Mouse (Mus musculus) small intestine, adult 2 months (tissue): Measurements from ENCODE around the gene Gm13420. TPM values are rescaled to one million over a fixed set of nuclear protein-coding genes. Genes with fewer than 3 reads are reported as not detected.

Experiments used
- H3K27ac ChIP-seq: fragments of 200-500 bp; 2 replicates; pipeline ENCODE4 v1.5.1; 2012; ENCODE audit warnings: low read depth, low read length, control low read depth, inconsistent platforms; ENCODE audit not compliant: insufficient read depth
- H3K27me3 ChIP-seq: fragments of 200-500 bp; 2 replicates; pipeline ENCODE4 v1.6.1; 2012; ENCODE audit warnings: mild to moderate bottlenecking, moderate library complexity, low read length, inconsistent platforms; ENCODE audit not compliant: control insufficient read depth, insufficient read depth
- H3K36me3 ChIP-seq: fragments of 200-500 bp; 2 replicates; pipeline ENCODE4 v1.6.1; 2012; ENCODE audit warnings: mild to moderate bottlenecking, low read length, control low read depth, inconsistent platforms; ENCODE audit not compliant: control insufficient read depth, insufficient read depth
- H3K4me1 ChIP-seq: fragments of 200-500 bp; 2 replicates; pipeline ENCODE4 v1.6.1; 2012; ENCODE audit warnings: low read length, inconsistent platforms, mixed read lengths; ENCODE audit not compliant: control insufficient read depth, insufficient read depth, insufficient read length
- H3K4me3 ChIP-seq: fragments of 200-500 bp; 2 replicates; pipeline ENCODE4 v1.5.1; 2012; ENCODE audit warnings: low read depth, mild to moderate bottlenecking, control low read depth, inconsistent platforms, low read length, moderate library complexity
- CTCF ChIP-seq: fragments of 200-500 bp; IDR thresholded peaks from 2 replicates; pipeline ENCODE4 v1.5.1; 2012; ENCODE audit warnings: low read depth, mild to moderate bottlenecking, control low read depth, inconsistent platforms, low read length, moderate library complexity, mixed read lengths; ENCODE audit not compliant: insufficient replicate concordance, insufficient read length; ENCODE audit errors: extremely low read depth
- POLR2A ChIP-seq: fragments of 200-500 bp; IDR thresholded peaks from 2 replicates; pipeline ENCODE4 v1.6.1; 2012; ENCODE audit warnings: low read depth, mild to moderate bottlenecking, control low read depth, inconsistent platforms, low read length, moderate library complexity
- WGBS: fragments of 180-500 bp; shearing (Covaris S2); methylation state at CpG from one replicate; pipeline ENCODE4 v1.1.7; 2018; 5-methylcytosine and 5-hydroxymethylcytosine counted together
- polyA plus RNA-seq: library from polyadenylated mRNA; depleted of rRNA; stranded (reverse); fragments of >200 nt; gene quantifications from 2 replicates; pipeline ENCODE4 v1.2.3, GENCODE M21; 2012

Gm13420 gene
- polyA plus RNA-seq, 1 experiment = 0.81 TPM

DNA sequence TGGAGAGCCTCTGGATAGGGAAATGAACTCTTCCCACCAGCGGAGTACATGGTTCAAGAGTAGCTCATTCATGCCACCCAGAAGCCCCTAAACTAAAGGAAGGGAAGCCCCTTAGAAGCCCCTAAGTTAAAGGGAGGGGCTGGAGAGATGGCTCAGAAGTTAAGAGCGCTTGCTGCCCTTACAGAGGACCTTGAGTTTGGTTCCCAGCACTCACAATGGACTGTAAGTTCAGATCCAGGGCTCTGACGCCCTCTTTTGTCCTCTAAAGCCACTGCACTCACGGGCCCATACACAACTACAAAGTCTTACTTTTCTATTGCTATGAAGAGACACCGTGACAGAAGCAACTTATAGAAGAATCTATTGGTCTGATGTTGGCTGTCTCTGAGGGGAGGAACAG lies 912 bp upstream of the Gm13420 start:
- no peak overlapping the region for H3K4me3 ChIP-seq
- WGBS = 95% methylated on average over 5 of the region's 5 CpGs
- peaks cover 22% of the 10 kb centered on the region for H3K27me3 ChIP-seq
- TF ChIP-seq POLR2A (no peak), CTCF (no peak)
- H3K36me3 ChIP-seq = no peaks in the 10 kb centered on the region
- no peak overlapping the region for H3K27ac ChIP-seq
- peaks cover 6% of the 10 kb centered on the region for H3K4me1 ChIP-seq

DNA sequence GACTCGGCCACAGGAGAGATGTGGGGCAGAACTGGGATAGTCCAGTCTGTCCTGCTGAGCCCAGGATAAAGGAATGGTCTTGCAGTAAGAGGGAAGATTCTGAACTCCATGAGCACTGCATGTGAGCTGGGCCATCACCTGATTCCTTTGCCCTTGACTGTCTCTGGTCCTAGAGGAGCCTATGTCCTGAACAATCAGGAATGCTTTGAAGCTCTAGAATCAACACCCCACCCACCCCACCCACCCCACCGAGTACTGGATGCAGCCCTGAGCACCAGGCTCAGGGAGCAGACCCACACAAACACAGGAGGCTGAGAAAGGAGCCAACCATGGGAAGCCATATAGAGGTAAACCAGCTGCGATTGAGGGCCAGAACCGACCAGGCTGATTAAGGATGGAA lies 3.0 kb downstream of the Gm13420 start:
- Histone ChIP-seq H3K27me3 (peaks cover 27% of the 10 kb centered on the region), H3K4me1 (peaks cover 6% of the 10 kb centered on the region), H3K36me3 (no peaks in the 10 kb centered on the region), H3K27ac (no peak overlapping the region), H3K4me3 (no peak overlapping the region)
- 76% methylated on average over 4 of the region's 4 CpGs for WGBS
- no peak for TF ChIP-seq CTCF
- no peak for TF ChIP-seq POLR2A

DNA sequence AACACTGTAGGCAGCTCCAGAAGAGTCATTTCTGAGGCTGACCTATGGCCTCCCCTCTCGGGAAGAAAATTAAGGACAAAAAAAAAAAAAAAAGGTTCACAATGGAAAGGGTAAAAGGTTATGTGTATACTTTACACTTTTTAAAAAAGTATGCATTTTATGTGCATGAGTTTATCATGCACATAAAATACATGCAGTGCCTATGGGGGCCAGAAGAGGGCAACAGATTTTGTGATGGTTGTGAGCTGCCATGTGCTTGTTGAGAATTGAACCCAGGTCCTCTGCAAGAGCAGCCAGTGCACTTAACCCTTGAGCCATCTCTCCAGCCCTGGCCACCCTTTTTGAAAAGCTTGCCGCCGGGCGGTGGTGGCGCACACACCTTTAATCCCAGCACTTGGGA lies 3.6 kb downstream of the Gm13420 start:
- TF ChIP-seq CTCF (no peak), POLR2A (no peak)
- WGBS = 75% methylated on average over 5 of the region's 5 CpGs
- H3K27me3 ChIP-seq = peaks cover 27% of the 10 kb centered on the region
- peaks cover 6% of the 10 kb centered on the region for H3K4me1 ChIP-seq
- no peaks in the 10 kb centered on the region for H3K36me3 ChIP-seq
- no peak overlapping the region for H3K27ac ChIP-seq
- no peak overlapping the region for H3K4me3 ChIP-seq

DNA sequence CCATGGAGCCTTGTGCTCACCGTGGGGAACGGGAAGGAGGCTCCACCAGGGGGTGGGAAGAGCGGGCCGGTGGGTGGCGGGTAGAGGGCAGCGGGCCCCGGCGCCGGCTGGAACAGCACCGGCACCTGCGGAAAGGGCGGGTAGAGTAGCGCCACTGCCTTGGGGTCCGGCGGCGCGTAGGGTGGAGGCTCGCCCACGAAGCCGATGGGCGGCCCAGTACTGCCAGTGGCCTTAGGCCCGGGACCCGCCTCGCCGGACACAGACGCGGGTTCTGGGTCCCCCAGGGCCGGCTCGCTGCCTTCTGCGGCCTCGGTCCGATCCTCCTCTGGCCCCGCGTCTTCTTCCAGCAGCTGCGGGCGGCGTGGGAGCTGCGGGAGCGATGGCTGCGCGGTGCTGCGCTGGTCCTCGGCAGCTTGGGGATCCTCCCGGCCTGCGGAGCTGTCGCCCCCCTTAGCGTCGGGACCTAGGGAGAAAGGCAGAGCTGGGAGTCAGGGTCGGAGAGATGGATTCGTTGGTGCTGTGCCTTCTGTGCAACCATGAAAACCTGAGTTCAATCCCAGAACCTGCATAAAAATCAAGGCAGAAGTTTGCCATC lies 4.2 kb downstream of the Gm13420 start:
- Histone ChIP-seq H3K27ac (no peak overlapping the region), H3K4me3 (no peak overlapping the region; the same call in 1 of the 2 replicates), H3K27me3 (peaks cover 24% of the 10 kb centered on the region), H3K4me1 (peaks cover 6% of the 10 kb centered on the region), H3K36me3 (no peaks in the 10 kb centered on the region)
- no peak for TF ChIP-seq CTCF
- 39% methylated on average over 50 of the region's 50 CpGs for WGBS

DNA sequence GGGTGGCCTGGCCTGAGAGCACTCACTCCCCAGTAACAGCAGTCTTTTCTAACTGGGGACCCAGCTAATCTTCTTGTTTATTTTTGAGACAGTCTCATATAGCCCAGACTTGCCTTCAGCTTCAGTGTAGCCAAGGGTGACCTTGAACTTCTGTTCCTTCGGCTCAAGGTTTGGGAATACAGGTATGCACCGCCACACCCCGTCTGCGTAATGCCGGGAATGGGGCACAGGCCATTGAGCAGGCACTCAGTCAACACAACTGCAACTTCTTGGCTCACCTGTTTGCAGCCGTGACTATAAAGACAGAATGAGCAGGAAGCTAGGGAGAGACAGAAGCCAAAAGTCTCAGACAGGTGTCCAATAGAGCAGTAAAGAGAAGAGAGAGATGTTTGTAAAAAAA lies 7.2 kb downstream of the Gm13420 start:
- peaks cover 8% of the 10 kb centered on the region; the same call in 1 of the 2 replicates for H3K27me3 ChIP-seq
- no peaks in the 10 kb centered on the region for H3K36me3 ChIP-seq
- H3K4me1 ChIP-seq = no peaks in the 10 kb centered on the region
- WGBS = 30% methylated on average over 6 of the region's 6 CpGs
- H3K4me3 ChIP-seq = no peak overlapping the region
- no peak overlapping the region for H3K27ac ChIP-seq
- TF ChIP-seq POLR2A (no peak), CTCF (no peak)

DNA sequence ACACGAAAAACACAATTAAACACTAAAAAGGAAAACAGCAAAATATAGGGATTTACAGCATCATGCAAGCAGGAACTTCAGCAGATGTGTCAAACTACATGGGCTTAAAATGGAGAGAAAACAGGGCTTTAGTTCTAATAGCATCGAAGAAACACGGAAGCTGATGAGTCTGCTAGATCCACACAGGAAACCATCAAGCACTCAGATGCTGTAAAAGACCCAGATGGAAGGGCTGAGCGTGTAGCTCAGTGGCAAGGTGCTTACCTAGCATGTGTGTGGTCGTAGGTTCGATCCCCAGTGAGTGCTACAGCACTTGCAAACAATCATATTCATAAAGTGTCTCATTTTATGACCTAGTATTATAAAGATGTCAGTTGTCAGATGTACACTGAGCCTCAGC lies 10.3 kb downstream of the Gm13420 start:
- 84% methylated on average over 6 of the region's 6 CpGs for WGBS
- Histone ChIP-seq H3K36me3 (peaks cover 21% of the 10 kb centered on the region), H3K27me3 (no peaks in the 10 kb centered on the region), H3K27ac (no peak overlapping the region), H3K4me3 (no peak overlapping the region), H3K4me1 (no peaks in the 10 kb centered on the region)
- TF ChIP-seq CTCF (no peak), POLR2A (no peak)

DNA sequence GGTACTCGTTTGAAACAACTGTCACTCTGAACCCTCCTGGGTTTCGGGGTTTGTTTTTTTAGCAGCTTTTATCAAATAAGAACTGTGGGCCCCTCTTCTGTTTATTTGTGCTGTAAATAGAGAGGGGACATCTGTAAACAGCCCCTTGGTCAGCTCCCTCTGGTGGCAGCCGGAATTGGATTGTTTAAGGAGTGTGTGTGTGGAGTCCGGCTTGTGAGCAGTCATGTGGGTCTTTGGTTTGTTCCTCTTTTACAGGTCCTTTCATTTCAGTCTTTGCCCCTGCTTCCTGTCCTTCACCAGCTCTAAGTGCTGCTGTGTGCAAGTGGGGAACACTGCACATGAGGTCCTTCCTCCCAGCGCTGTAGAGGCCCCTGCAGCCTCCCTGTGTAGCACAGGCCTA lies 12.1 kb downstream of the Gm13420 start:
- TF ChIP-seq CTCF = peak; percentile 13; the same call in 1 of the 2 replicates
- no peak for TF ChIP-seq POLR2A
- 73% methylated on average over 5 of the region's 5 CpGs for WGBS
- H3K27ac ChIP-seq = no peak overlapping the region
- H3K36me3 ChIP-seq = peaks cover 33% of the 10 kb centered on the region
- H3K4me1 ChIP-seq = no peaks in the 10 kb centered on the region
- H3K27me3 ChIP-seq = no peaks in the 10 kb centered on the region
- H3K4me3 ChIP-seq = no peak overlapping the region
